Mouse (Mus musculus): ENCODE data around the gene Phf10.
"Not testable (repeated sequence)": the region's sequence is repeated elsewhere in the genome, so short reads cannot be mapped to it uniquely, and the experiment has no call there.

Gene Phf10

GRCm38 (mm10) chr17:14943009-14943728 is 17.9 kb downstream of the Phf10 start, which contains the start of the genes Wdr27 and 1600012H06Rik:
Gene Wdr27 (minus strand): TSS chr17:14943158.
Gene 1600012H06Rik (plus strand): TSS chr17:14943184.
- peak; percentile 100 for DNase-seq (ENCODE audit: low spot score)

- DNase-seq (ENCODE audit: low spot score) = not testable (repeated sequence)
Observed at GRCm38 (mm10) chr17:14942181-14942580, 18.9 kb downstream of the Phf10 start.

- no peak for DNase-seq (ENCODE audit: low spot score)
Observed at GRCm38 (mm10) chr17:14935841-14936605, 25.1 kb downstream of the Phf10 start.

GRCm38 (mm10) chr17:14935280-14935679 is 25.8 kb downstream of the Phf10 start:
- DNase-seq (ENCODE audit: low spot score) = not testable (repeated sequence)

DNA sequence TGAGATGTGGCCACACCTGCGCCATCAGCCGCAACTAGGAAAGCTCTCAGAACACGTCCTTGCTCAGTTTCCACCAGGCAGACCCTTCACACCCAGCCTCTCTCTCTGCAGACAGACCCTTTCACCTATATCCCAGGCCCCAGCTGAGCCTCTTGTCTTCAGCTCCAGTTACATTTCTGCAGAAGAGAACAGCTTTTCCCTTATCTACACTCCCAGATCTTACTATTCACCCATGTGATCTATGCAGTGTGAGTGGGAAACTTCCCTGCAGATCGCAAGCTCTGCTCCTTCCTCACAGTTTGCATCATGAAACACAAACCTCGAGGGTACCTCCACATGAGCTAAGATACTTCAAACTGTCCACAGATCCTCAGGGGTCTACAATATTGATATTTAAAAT is 29.6 kb downstream of the Phf10 start:
- no peak for DNase-seq (ENCODE audit: low spot score)

GRCm38 (mm10) chr17:14930697-14931096 is 30.4 kb downstream of the Phf10 start:
- no peak for DNase-seq (ENCODE audit: low spot score)

DNA sequence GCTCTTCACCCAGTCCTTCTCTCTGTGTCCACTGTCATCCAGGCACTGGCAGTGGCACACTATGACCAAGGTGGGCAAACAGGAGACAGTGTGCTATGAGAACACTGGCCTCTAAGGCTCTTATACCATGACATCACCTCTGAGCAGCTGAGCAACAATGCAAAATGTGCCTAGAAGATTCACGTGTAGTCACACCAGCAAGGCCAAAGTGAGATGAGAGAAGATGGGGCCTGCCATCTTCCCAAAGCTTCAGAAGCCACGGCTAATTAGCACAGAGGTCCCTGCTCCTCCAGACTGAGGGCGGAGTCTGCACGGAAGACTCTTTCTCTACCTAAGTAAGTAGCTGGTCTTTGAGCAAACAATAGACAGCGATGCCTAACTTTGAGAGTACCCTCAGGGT is 32.4 kb downstream of the Phf10 start:
- no peak for DNase-seq (ENCODE audit: low spot score)

GRCm38 (mm10) chr17:14927644-14928218 is 33.3 kb downstream of the Phf10 start:
- DNase-seq (ENCODE audit: low spot score) = no peak

DNA sequence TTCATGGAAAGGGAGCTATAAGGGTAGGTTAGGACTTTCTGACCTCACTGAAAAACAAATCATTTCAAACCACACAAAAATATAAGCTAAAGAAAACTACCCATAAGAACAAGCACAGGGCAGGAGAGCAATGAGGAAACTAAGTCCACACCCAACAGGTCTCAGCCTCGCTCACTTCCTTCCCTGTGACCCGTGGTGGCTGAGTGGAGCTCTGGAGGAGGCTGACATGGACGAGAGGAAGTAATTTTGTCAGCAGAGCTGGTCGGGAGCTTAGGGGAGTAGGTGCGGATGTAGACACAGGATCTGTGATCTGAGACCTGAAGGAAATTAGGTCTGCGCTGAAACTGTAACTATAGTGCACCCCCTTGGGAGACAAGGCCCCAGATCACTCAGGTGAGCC is 39.5 kb downstream of the Phf10 start:
- DNase-seq (ENCODE audit: low spot score) = no peak

DNA sequence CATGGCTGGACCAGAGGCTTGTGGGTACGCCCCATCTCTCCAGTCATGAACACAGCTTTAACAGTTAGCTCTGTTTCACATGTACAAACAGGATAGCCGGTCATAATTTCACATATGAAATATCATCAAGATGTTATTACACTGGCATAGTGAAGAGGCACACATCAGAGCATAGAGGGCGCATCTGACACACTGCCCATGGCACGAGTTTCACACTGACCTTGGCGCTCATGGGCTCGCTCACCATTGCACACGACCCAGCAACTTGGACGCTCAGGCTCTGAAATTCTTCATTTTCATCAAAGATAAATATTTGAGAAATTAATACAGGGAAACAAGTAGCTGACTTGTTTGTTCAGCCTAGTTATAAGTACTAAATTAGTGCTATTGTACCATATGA is 43.2 kb downstream of the Phf10 start:
- DNase-seq (ENCODE audit: low spot score) = no peak

DNA sequence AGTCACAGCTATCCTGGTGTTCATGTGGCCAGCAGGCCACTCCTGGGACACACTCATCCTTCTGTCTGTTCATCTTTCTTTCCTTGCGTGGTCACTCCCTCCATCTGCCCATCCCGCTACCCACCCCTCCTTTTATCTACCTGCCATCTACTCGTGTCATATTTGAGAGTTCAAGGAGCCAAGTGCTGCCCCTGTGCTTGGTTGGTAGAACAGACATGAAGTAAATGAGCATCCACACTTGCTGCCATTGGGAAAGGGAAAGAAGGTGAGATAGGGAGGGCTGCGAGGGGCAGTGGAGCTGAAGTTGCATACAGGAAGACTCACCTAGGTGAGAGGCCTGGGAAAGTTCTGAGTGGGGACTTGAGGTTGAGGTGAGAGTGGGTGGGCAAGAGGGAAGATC is 46.7 kb downstream of the Phf10 start:
- DNase-seq (ENCODE audit: low spot score) = no peak

DNA sequence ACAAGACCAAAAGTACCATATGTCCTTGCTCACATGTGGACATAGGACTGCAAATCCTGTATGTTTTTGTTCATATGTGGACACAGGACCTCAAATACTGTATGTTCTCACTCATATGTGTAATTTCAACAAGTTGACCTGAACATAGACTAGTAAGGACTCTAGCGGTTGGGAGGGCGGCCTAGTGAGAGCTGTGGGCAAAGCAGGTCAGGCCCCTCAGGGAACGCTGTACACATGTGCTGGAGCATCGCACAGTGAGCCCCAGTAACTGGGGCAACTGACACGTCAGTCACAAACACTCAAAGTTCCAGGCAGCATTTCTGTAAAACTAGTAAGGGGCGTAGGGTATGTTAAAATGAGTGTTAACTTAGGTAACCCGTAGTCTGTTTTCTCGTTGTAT is 48.1 kb downstream of the Phf10 start:
- no peak for DNase-seq (ENCODE audit: low spot score)

DNA sequence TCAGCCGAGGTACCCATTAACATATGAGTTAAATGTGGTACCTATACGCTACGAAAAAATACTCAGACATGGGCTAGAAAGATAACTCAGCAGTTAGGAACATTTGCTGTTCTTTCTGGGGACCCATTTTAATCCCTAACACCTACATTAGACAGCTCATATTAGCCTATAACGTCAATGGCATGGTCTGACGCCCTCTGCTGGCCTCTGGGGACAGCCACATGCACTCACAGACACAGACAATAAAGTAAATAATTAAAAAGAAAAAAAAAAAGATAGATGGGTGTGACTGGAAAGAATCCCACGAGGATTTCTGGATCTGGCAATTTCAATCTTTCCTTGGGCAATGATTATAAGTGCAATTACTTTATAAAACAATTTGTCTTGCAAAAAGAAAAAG is 48.7 kb downstream of the Phf10 start:
- no peak for DNase-seq (ENCODE audit: low spot score)

GRCm38 (mm10) chr17:14910771-14911170 is 50.3 kb downstream of the Phf10 start:
- no peak for DNase-seq (ENCODE audit: low spot score)

GRCm38 (mm10) chr17:14909331-14909730 is 51.7 kb downstream of the Phf10 start:
- DNase-seq (ENCODE audit: low spot score) = no peak

DNA sequence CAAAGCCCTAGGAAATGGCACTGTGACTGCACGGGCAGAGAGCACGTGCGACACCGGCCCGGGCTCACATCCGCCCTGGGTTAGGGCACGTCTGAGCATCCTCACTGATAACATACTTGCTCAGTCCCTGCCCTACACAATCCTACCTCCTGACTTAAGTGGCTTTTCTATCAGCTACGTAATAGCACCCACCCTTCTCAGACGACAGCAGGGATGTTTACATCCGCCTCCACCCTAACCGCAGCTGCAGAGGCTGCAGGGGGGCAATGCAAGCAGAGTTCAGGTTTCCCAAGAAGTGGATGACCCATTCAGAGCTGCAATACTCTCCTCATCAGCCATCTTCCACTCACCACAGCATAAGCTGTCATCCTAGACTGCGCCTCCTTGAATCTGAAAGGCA is 53.9 kb downstream of the Phf10 start:
- DNase-seq (ENCODE audit: low spot score) = no peak

DNA sequence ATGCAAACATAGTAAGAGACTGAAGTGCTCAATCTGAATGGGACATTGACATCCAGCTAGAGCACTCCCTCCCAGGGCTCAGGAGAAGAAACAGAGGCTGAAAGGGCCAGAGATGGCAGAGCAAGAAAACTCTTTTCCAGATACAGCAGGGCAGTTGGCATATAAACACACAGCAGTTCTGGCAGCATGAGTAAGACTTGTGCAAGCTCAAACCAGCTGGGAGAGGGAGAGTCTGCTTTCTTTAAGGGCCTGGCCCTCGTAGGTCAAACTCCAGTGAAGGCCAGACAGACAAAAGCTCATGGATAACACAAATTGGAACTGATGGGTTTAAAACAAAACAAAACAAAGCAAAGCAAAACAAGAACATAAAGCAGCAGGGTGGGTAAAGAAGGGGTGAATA is 54.5 kb downstream of the Phf10 start:
- peak; percentile 77 for DNase-seq (ENCODE audit: low spot score)

- peak; percentile 92 for DNase-seq (ENCODE audit: low spot score)
Observed at GRCm38 (mm10) chr17:14904637-14905265, 56.3 kb downstream of the Phf10 start.

DNA sequence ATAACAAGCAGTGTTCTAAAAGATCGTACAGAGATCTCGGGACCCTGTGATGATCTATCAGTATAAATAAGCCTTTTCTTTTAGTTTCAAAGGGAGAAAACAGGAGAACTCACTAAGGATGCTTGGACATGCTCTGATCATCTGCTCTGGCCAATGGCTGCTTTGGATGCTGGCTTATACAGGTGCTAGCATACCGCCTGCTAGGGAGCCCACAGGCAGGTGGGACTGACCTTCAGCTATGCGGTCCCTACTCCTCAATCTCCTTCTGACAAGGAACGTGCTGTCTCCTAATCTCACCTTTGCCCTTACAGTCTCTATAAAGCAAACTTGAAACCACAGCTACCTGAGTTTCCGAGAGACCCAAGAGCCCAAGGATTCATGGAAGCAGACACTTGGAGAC is 56.9 kb downstream of the Phf10 start:
- no peak for DNase-seq (ENCODE audit: low spot score)

- DNase-seq (ENCODE audit: low spot score) = no peak
Observed at GRCm38 (mm10) chr17:14903212-14903611, 57.9 kb downstream of the Phf10 start.

- DNase-seq (ENCODE audit: low spot score) = no peak
Observed at GRCm38 (mm10) chr17:14898972-14899371, 62.1 kb downstream of the Phf10 start.

GRCm38 (mm10) chr17:14895058-14895457 is 66.0 kb downstream of the Phf10 start:
- DNase-seq (ENCODE audit: low spot score) = not testable (repeated sequence)
